Mouse (Mus musculus): Measurements from ENCODE around the gene Hace1. TPM values are rescaled to one million over a fixed set of nuclear protein-coding genes. Genes with fewer than 3 reads are reported as not detected.

The Hace1 gene
- polyA plus RNA-seq, 2 experiments: 32.8 to 46.3 TPM

DNA sequence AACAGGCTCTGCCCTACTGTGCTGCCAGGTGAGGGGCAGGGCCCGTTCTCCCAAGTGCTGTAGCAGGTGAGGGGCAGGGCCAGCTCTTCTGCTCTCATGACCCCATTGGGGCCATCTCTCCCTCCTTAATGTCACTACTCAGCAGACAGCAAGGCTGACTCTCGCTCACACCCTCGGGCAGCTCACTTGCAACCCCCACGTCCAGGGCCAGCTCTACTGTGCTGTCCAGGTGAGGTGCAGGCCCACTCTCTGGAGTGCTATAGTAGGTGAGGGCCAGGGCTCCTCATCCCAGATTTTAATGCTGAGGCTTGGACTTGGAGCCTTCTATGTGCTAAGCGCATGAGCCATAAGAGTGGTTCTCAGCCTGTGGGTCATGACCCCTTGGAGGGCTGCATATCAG, 38.4 kb downstream of the Hace1 start:
- no peak for DNase-seq (ENCODE audit: low read depth in 3 of 3, low spot score in 3 of 3)
- WGBS (ENCODE audit: insufficient replicate concordance): 87% methylated on average over 5 of the region's 5 CpGs
- TF ChIP-seq CTCF (IDR thresholded peaks at IDR 0.05; ENCODE audit: low read depth): no peak
- no peak for TF ChIP-seq EP300 (IDR thresholded peaks at IDR 0.05; ENCODE audit: low read depth)
- no peaks in the 10 kb centered on the region for H3K27me3 ChIP-seq (ENCODE audit: control insufficient read depth, insufficient read depth, low read length)
- no peak overlapping the region for H3K4me3 ChIP-seq (ENCODE audit: insufficient read depth in 1 of 2, low read depth in 2 of 2, low read length in 2 of 2)
- no peak overlapping the region for H3K9ac ChIP-seq (replicated peaks)
- 0 out of 4 replicates have a peak, but pooled peaks cover 0 to 2% of the 10 kb centered on the region in 2 experiments for H3K4me1 ChIP-seq (replicated peaks; ENCODE audit: control insufficient read depth in 2 of 2, insufficient read depth in 2 of 2, low read length in 1 of 2)
- H3K36me3 ChIP-seq (replicated peaks; ENCODE audit: control insufficient read depth, insufficient read depth, low read depth): peaks cover 30% of the 10 kb centered on the region
- H3K4me2 ChIP-seq (ENCODE audit: low read depth): no peak overlapping the region
- H3K27ac ChIP-seq: no peak overlapping the region
- peak; percentile 26; the same call in 1 of the 2 replicates for ATAC-seq (ENCODE audit: insufficient read depth)
- H3K9me3 ChIP-seq (ENCODE audit: control insufficient read depth, low read length): no peaks in the 10 kb centered on the region

GRCm38 (mm10) chr10:45619039-45619438, 41.4 kb downstream of the Hace1 start:
- 28% methylated on average over 3 of the region's 3 CpGs for WGBS (ENCODE audit: insufficient replicate concordance)
- Histone ChIP-seq H3K36me3 (replicated peaks; ENCODE audit: control insufficient read depth, insufficient read depth, low read depth) (peaks cover 33% of the 10 kb centered on the region), H3K4me2 (ENCODE audit: low read depth) (no peak overlapping the region), H3K27ac (no peak overlapping the region), H3K9me3 (ENCODE audit: control insufficient read depth, low read length) (no peaks in the 10 kb centered on the region), H3K27me3 (ENCODE audit: control insufficient read depth, insufficient read depth, low read length) (no peaks in the 10 kb centered on the region), H3K4me3 (ENCODE audit: insufficient read depth in 1 of 2, low read depth in 2 of 2, low read length in 2 of 2) (no peak overlapping the region), H3K9ac (replicated peaks) (no peak overlapping the region), H3K4me1 (replicated peaks; ENCODE audit: control insufficient read depth in 2 of 2, insufficient read depth in 2 of 2, low read length in 1 of 2) (0 out of 4 replicates have a peak, but pooled peaks cover 0 to 2% of the 10 kb centered on the region in 2 experiments)
- DNase-seq (ENCODE audit: low read depth in 3 of 3, low spot score in 3 of 3) (no peak), ATAC-seq (ENCODE audit: insufficient read depth) (no peak)
- TF ChIP-seq EP300 (IDR thresholded peaks at IDR 0.05; ENCODE audit: low read depth) (no peak), CTCF (IDR thresholded peaks at IDR 0.05; ENCODE audit: low read depth) (no peak)

- H3K4me3 ChIP-seq (ENCODE audit: insufficient read depth in 1 of 2, low read depth in 2 of 2, low read length in 2 of 2): no peak overlapping the region
- peaks cover 4% of the 10 kb centered on the region for H3K36me3 ChIP-seq (replicated peaks; ENCODE audit: control insufficient read depth, insufficient read depth, low read depth)
- WGBS (ENCODE audit: insufficient replicate concordance): 63% methylated on average over 3 of the region's 3 CpGs
- DNase-seq (ENCODE audit: low read depth in 3 of 3, low spot score in 3 of 3) (no peak), ATAC-seq (ENCODE audit: insufficient read depth) (no peak)
- peaks cover 0 to 2% of the 10 kb centered on the region in 2 experiments; a peak in 2 of 4 replicates for H3K4me1 ChIP-seq (replicated peaks; ENCODE audit: control insufficient read depth in 2 of 2, insufficient read depth in 2 of 2, low read length in 1 of 2)
- no peak overlapping the region for H3K9ac ChIP-seq (replicated peaks)
- TF ChIP-seq CTCF (IDR thresholded peaks at IDR 0.05; ENCODE audit: low read depth) (no peak), EP300 (IDR thresholded peaks at IDR 0.05; ENCODE audit: low read depth) (no peak)
- no peaks in the 10 kb centered on the region for H3K9me3 ChIP-seq (ENCODE audit: control insufficient read depth, low read length)
- no peak overlapping the region for H3K4me2 ChIP-seq (ENCODE audit: low read depth)
- H3K27me3 ChIP-seq (ENCODE audit: control insufficient read depth, insufficient read depth, low read length): no peaks in the 10 kb centered on the region
- no peak overlapping the region for H3K27ac ChIP-seq
These were observed 54.4 kb downstream of the Hace1 start for GRCm38 (mm10) chr10:45631995-45632394.

- ATAC-seq (ENCODE audit: insufficient read depth) (no peak), DNase-seq (ENCODE audit: low read depth in 3 of 3, low spot score in 3 of 3) (no peak)
- Histone ChIP-seq H3K9ac (replicated peaks) (no peak overlapping the region), H3K4me1 (replicated peaks; ENCODE audit: control insufficient read depth in 2 of 2, insufficient read depth in 2 of 2, low read length in 1 of 2) (peaks cover 0 to 2% of the 10 kb centered on the region in 2 experiments; a peak in 2 of 4 replicates), H3K4me2 (ENCODE audit: low read depth) (no peak overlapping the region), H3K36me3 (replicated peaks; ENCODE audit: control insufficient read depth, insufficient read depth, low read depth) (peaks cover 4% of the 10 kb centered on the region), H3K9me3 (ENCODE audit: control insufficient read depth, low read length) (no peaks in the 10 kb centered on the region), H3K4me3 (ENCODE audit: insufficient read depth in 1 of 2, low read depth in 2 of 2, low read length in 2 of 2) (no peak overlapping the region), H3K27ac (no peak overlapping the region), H3K27me3 (ENCODE audit: control insufficient read depth, insufficient read depth, low read length) (no peaks in the 10 kb centered on the region)
- WGBS (ENCODE audit: insufficient replicate concordance): 85% methylated on average over 10 of the region's 10 CpGs
- TF ChIP-seq CTCF (IDR thresholded peaks at IDR 0.05; ENCODE audit: low read depth): no peak
- TF ChIP-seq EP300 (IDR thresholded peaks at IDR 0.05; ENCODE audit: low read depth): no peak
These were observed 55.0 kb downstream of the Hace1 start for GRCm38 (mm10) chr10:45632641-45633040.

- Histone ChIP-seq H3K4me3 (ENCODE audit: insufficient read depth in 1 of 2, low read depth in 2 of 2, low read length in 2 of 2) (no peak overlapping the region), H3K36me3 (replicated peaks; ENCODE audit: control insufficient read depth, insufficient read depth, low read depth) (peaks cover 4% of the 10 kb centered on the region; the same call in 1 of the 2 replicates), H3K4me2 (ENCODE audit: low read depth) (no peak overlapping the region), H3K9me3 (ENCODE audit: control insufficient read depth, low read length) (no peaks in the 10 kb centered on the region), H3K4me1 (replicated peaks; ENCODE audit: control insufficient read depth in 2 of 2, insufficient read depth in 2 of 2, low read length in 1 of 2) (peaks cover 0 to 2% of the 10 kb centered on the region in 2 experiments; a peak in 2 of 4 replicates), H3K27me3 (ENCODE audit: control insufficient read depth, insufficient read depth, low read length) (no peaks in the 10 kb centered on the region), H3K9ac (replicated peaks) (no peak overlapping the region), H3K27ac (no peak overlapping the region)
- no peak for TF ChIP-seq CTCF (IDR thresholded peaks at IDR 0.05; ENCODE audit: low read depth)
- ATAC-seq (ENCODE audit: insufficient read depth): no peak
- 66% methylated on average over 3 of the region's 3 CpGs for WGBS (ENCODE audit: insufficient replicate concordance)
- DNase-seq (ENCODE audit: low read depth in 3 of 3, low spot score in 3 of 3): no peak
These were observed 57.6 kb downstream of the Hace1 start for GRCm38 (mm10) chr10:45635201-45635600.
